Mouse (Mus musculus): ENCODE measurements around the gene Atp2a3. TPM values are rescaled to one million over a fixed set of nuclear protein-coding genes. Genes with fewer than 3 reads are reported as not detected.
A peak's percentile ranks its signal among the peaks of the same experiment; 100 is the strongest.

Atp2a3 gene
- polyA plus RNA-seq, 1 experiment from 2014 or later = 17.3 TPM

DNA sequence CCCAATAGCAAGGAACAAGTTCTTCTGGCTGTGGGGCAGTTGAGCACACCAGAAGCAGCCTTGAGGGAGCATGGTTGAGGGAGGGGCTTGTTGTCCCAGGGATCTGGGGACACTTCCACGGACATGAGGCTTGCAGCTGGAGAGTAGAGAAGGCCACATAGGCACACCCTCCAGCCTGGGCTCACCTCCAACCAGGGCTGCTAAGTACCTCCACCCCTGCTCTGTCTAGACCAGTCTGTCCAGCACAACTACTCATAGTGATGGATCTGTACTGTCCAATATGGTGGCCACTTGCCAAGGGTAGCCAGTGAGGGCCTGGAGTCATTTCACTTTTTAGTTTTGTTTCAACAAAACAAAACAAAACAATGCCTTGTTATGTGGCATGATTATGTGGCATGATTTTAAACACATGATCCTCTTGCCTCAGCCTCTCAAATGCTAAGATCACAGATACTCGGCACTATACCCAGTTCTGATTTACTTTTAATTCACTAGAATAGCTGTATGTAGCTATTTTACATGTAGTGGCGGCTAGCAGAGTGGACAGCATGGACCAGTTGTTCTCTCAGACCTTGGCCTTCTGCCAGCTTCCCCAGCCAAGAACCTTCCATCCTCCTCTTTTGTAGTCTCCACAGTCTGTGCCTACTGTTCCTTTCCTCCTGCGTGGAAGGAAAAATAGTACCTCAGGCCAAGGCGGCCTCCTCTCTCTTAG, 54.6 kb downstream of the Atp2a3 start:
- Histone ChIP-seq H3K9me3 (ENCODE audit: control insufficient read depth, low read depth, low read length) (no peaks in the 10 kb centered on the region), H3K36me3 (ENCODE audit: control insufficient read depth, insufficient read depth, low read length) (no peaks in the 10 kb centered on the region), H3K4me3 (ENCODE audit: low read depth, low read length) (no peak overlapping the region), H3K27me3 (ENCODE audit: control insufficient read depth, insufficient read depth, low read length) (no peaks in the 10 kb centered on the region), H3K4me1 (ENCODE audit: control insufficient read depth, insufficient read depth, low read length) (peaks cover 7% of the 10 kb centered on the region; the same call in 1 of the 2 replicates), H3K4me2 (replicated peaks; ENCODE audit: low read depth, low read length) (no peak overlapping the region), H3K9ac (replicated peaks; ENCODE audit: low read depth, low read length) (no peak overlapping the region), H3K27ac (ENCODE audit: low read length) (no peak overlapping the region)
- 60% methylated on average over 5 of the region's 5 CpGs for WGBS
- no peak for ATAC-seq (ENCODE audit: insufficient number of reproducible peaks, insufficient read depth, low FRiP score, low read depth)

DNA sequence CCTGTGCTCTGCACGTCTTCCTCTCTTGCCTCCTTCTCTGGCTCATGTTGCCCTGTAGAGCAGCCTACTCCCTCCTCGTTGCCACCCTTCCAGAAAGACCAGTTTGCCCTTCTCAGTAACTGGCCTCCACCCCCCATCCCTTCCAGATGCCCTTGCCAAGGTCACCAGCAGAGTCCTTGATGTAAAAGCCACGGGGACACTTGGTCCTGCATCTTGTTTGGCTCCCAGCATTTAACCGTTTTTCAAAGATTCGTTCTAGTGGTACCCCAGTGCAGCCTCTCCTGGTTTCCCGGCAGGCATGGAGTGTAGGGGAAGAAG, 55.1 kb downstream of the Atp2a3 start:
- Histone ChIP-seq H3K4me1 (ENCODE audit: control insufficient read depth, insufficient read depth, low read length) (peaks cover 7% of the 10 kb centered on the region; the same call in 1 of the 2 replicates), H3K9me3 (ENCODE audit: control insufficient read depth, low read depth, low read length) (no peaks in the 10 kb centered on the region), H3K9ac (replicated peaks; ENCODE audit: low read depth, low read length) (no peak overlapping the region), H3K4me3 (ENCODE audit: low read depth, low read length) (no peak overlapping the region), H3K36me3 (ENCODE audit: control insufficient read depth, insufficient read depth, low read length) (no peaks in the 10 kb centered on the region), H3K27ac (ENCODE audit: low read length) (no peak overlapping the region), H3K27me3 (ENCODE audit: control insufficient read depth, insufficient read depth, low read length) (no peaks in the 10 kb centered on the region), H3K4me2 (replicated peaks; ENCODE audit: low read depth, low read length) (no peak overlapping the region)
- no peak for ATAC-seq (ENCODE audit: insufficient number of reproducible peaks, insufficient read depth, low FRiP score, low read depth)
- 73% methylated on average over 6 of the region's 6 CpGs for WGBS

DNA sequence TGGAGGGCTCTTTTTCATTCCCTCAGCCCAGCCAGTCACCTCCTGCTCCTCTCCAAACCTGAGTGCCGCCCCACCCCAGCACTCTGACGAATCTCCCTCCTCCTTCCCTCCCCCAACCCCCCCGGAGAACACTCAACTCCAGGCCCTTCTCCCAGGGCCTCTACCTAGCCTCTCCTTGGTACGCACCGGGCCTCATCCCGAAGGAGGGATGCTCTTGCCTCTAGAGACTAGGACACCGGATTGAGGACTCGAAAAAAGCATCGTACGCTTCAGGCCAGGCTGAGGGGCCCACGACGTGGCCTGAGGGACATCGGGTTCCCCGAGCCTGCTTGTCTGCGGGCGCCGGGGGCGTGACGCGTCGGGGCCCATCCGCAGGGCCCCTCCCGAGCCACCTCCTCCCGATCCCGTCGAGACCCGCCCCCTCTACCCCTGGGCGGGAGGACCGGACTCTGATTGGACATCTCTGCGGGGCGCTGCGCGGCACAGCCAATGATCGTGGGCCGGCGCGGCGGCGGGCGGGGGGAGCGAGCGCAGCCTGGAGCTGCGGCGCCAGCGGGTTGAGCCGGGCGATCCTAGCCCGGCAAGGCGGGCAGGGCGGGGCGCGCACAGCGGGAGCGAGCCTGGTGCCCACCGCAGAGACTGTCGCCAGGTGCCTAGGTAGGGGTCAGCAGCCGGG, 57.6 kb downstream of the Atp2a3 start, which contains the start of gene Camkk1:
Camkk1 (plus strand) TSS at position 538 of the 676 bp plus-strand sequence.
- peak; percentile 94 for ATAC-seq (ENCODE audit: insufficient number of reproducible peaks, insufficient read depth, low FRiP score, low read depth)
- H3K27ac ChIP-seq (ENCODE audit: low read length) = no peak within 1 kb of the TSS

DNA sequence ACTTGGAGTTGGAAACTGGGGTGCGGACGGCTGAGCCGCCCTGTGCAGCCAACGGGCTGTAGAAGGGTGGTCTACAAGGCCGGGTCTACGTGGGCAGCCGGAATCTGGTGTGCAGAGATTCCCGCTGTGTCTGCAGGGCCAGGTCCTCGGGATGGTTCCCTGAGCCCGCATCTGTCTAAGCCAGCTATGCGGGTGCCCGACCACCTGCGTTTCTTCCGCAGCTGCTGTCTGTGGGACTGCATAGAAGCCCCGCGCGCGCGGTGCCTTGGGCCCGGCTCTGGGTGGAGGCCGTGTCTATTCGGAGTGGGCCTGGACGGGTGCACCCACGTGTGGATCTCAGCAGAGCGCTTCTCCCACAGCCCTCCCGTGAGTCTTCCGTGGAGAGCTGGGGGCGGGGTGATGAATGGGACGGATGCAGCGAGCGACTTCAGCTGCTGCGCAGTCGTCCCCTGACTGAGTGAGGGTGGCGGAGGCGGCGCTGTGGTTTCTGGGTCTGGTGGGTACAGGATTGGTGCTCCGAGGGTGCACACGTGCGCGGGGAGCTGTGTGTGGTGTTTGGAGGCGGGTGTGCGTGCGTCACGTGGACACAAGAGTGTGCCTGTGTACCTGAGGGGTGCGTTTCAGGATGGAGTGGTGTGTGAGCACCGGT, 58.3 kb downstream of the Atp2a3 start:
- Histone ChIP-seq H3K4me2 (replicated peaks; ENCODE audit: low read depth, low read length) (peak overlapping the region; percentile 98), H3K27me3 (ENCODE audit: control insufficient read depth, insufficient read depth, low read length) (no peaks in the 10 kb centered on the region), H3K4me1 (ENCODE audit: control insufficient read depth, insufficient read depth, low read length) (peaks cover 15% of the 10 kb centered on the region; the same call in 1 of the 2 replicates), H3K9me3 (ENCODE audit: control insufficient read depth, low read depth, low read length) (no peaks in the 10 kb centered on the region), H3K9ac (replicated peaks; ENCODE audit: low read depth, low read length) (peak overlapping the region; percentile 39; the same call in 1 of the 2 replicates), H3K27ac (ENCODE audit: low read length) (no peak overlapping the region), H3K4me3 (ENCODE audit: low read depth, low read length) (peak overlapping the region; percentile 61), H3K36me3 (ENCODE audit: control insufficient read depth, insufficient read depth, low read length) (no peaks in the 10 kb centered on the region)
- under 1% methylated on average over 46 of the region's 46 CpGs for WGBS
- peak; percentile 15; the same call in 1 of the 2 replicates for ATAC-seq (ENCODE audit: insufficient number of reproducible peaks, insufficient read depth, low FRiP score, low read depth)

More for the DNA sequence above, 57.6 kb downstream of the Atp2a3 start, which contains the start of gene Camkk1:
- Histone ChIP-seq H3K9me3 (ENCODE audit: control insufficient read depth, low read depth, low read length) (no peaks in the 10 kb centered on the region), H3K9ac (replicated peaks; ENCODE audit: low read depth, low read length) (peak within 1 kb of the TSS; percentile 39; the same call in 1 of the 2 replicates), H3K4me3 (ENCODE audit: low read depth, low read length) (peak within 1 kb of the TSS; percentile 61), H3K27me3 (ENCODE audit: control insufficient read depth, insufficient read depth, low read length) (no peaks in the 10 kb centered on the region), H3K4me2 (replicated peaks; ENCODE audit: low read depth, low read length) (peak within 1 kb of the TSS; percentile 98), H3K4me1 (ENCODE audit: control insufficient read depth, insufficient read depth, low read length) (peaks cover 10% of the 10 kb centered on the region; the same call in 1 of the 2 replicates), H3K36me3 (ENCODE audit: control insufficient read depth, insufficient read depth, low read length) (no peaks in the 10 kb centered on the region)
- WGBS = 1% methylated on average over 52 of the region's 57 CpGs

DNA sequence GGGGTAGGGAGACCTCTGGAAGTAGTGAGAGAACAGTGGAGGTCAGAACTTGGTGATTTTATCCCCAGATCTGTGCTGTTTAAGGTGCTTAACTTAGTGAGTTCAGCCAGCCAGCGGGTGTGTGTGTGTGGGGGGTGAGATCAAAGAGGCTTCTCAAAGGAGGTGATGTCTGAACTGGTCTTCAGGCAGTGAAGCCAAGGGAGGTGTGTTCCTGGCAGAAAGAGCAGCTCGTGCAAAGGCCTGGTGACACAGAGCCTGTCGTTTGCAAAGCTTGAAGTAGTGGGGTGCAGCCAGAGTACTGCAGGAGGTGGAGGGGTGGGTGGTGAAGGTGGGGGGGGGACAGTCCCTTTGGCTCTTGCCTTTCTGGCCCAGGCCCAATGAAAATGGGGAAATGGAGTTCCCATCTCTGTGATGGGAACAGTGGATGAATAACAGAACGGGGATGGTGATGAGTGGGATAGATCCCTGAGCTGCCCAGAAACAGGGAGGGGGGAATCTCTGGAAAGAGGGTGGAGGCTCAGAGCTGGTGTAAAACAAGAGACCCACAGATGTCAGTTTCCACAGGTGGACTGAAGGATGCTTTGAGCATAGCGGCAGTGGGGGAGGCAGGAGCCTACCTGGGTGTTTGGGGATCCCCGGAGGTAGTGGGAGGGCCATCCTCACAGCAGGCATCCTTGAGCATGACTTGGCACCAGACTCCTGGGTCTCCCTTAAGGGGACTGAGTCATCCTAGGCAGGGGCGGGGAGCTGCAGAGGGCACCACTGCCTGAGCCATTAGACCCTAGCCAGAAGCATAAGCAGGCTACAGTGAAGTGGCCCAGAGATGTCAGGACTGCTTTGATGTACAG, 60.2 kb downstream of the Atp2a3 start:
- Histone ChIP-seq H3K9me3 (ENCODE audit: control insufficient read depth, low read depth, low read length) (no peaks in the 10 kb centered on the region), H3K27me3 (ENCODE audit: control insufficient read depth, insufficient read depth, low read length) (no peaks in the 10 kb centered on the region), H3K4me1 (ENCODE audit: control insufficient read depth, insufficient read depth, low read length) (peaks cover 21% of the 10 kb centered on the region; the same call in 1 of the 2 replicates), H3K4me3 (ENCODE audit: low read depth, low read length) (no peak overlapping the region), H3K9ac (replicated peaks; ENCODE audit: low read depth, low read length) (no peak overlapping the region), H3K27ac (ENCODE audit: low read length) (no peak overlapping the region), H3K36me3 (ENCODE audit: control insufficient read depth, insufficient read depth, low read length) (no peaks in the 10 kb centered on the region), H3K4me2 (replicated peaks; ENCODE audit: low read depth, low read length) (no peak overlapping the region)
- WGBS = 58% methylated on average over 7 of the region's 7 CpGs
- no peak for ATAC-seq (ENCODE audit: insufficient number of reproducible peaks, insufficient read depth, low FRiP score, low read depth)

DNA sequence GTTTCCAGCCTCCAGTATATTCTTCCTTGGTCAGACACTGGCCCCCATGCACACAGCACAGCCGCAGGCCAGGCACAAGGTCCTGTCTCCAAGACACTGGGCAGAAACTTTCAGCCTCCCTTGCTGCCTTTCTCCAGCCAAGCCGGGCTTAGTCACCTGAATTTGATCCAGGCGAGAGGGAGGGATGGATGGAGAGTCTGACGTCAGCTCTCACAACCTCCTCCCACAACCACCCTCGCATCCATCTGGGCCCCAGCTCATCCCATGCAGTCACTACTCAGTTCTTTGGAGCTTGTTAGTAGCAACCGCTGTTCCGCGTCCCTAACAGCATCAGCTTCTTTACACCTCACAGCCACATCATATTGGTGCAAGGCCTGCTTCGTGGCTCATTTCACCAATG, 62.1 kb downstream of the Atp2a3 start:
- no peak overlapping the region for H3K4me2 ChIP-seq (replicated peaks; ENCODE audit: low read depth, low read length)
- no peaks in the 10 kb centered on the region for H3K27me3 ChIP-seq (ENCODE audit: control insufficient read depth, insufficient read depth, low read length)
- no peaks in the 10 kb centered on the region for H3K36me3 ChIP-seq (ENCODE audit: control insufficient read depth, insufficient read depth, low read length)
- ATAC-seq (ENCODE audit: insufficient number of reproducible peaks, insufficient read depth, low FRiP score, low read depth) = no peak
- no peaks in the 10 kb centered on the region for H3K9me3 ChIP-seq (ENCODE audit: control insufficient read depth, low read depth, low read length)
- no peak overlapping the region for H3K4me3 ChIP-seq (ENCODE audit: low read depth, low read length)
- H3K9ac ChIP-seq (replicated peaks; ENCODE audit: low read depth, low read length) = no peak overlapping the region
- 52% methylated on average over 9 of the region's 9 CpGs for WGBS
- no peak overlapping the region for H3K27ac ChIP-seq (ENCODE audit: low read length)
- H3K4me1 ChIP-seq (ENCODE audit: control insufficient read depth, insufficient read depth, low read length) = peaks cover 21% of the 10 kb centered on the region; the same call in 1 of the 2 replicates

DNA sequence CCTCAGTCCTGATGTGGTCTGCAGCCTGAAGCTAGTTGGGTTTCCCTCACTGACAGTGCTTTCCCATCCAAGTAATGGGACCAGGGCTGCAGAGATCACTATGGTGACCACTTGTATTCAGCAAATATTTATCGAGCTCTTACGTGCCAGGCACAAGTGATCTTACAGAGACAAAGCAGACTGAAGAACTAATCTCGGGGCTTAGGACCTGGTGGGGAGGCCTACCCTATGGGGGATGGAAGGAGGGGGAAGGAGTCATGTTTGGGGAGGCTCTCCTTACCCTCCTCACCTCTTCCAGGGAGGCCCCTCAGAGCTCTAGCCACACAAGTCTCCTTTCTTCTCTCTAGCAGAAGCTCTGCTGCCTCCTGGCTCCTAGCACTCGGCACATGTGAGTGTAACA, 62.9 kb downstream of the Atp2a3 start:
- Histone ChIP-seq H3K9ac (replicated peaks; ENCODE audit: low read depth, low read length) (no peak overlapping the region), H3K9me3 (ENCODE audit: control insufficient read depth, low read depth, low read length) (no peaks in the 10 kb centered on the region), H3K27me3 (ENCODE audit: control insufficient read depth, insufficient read depth, low read length) (no peaks in the 10 kb centered on the region), H3K4me1 (ENCODE audit: control insufficient read depth, insufficient read depth, low read length) (peaks cover 21% of the 10 kb centered on the region; the same call in 1 of the 2 replicates), H3K4me3 (ENCODE audit: low read depth, low read length) (no peak overlapping the region), H3K4me2 (replicated peaks; ENCODE audit: low read depth, low read length) (no peak overlapping the region), H3K36me3 (ENCODE audit: control insufficient read depth, insufficient read depth, low read length) (no peaks in the 10 kb centered on the region), H3K27ac (ENCODE audit: low read length) (no peak overlapping the region; the same call in 1 of the 2 replicates)
- ATAC-seq (ENCODE audit: insufficient number of reproducible peaks, insufficient read depth, low FRiP score, low read depth) = no peak
- WGBS = 46% methylated on average over 4 of the region's 4 CpGs
